Mouse (Mus musculus) cerebellum, adult 11 months (tissue): Measurements from ENCODE around the gene Ecsit.

Experiments used
- DNase-seq: peaks from one replicate; pipeline ENCODE4 v3.0.0; 2022

Ecsit gene

GRCm38 (mm10) chr9:22050351-22050889, 34.8 kb downstream of the Ecsit start:
- peak; percentile 89 for DNase-seq

DNA sequence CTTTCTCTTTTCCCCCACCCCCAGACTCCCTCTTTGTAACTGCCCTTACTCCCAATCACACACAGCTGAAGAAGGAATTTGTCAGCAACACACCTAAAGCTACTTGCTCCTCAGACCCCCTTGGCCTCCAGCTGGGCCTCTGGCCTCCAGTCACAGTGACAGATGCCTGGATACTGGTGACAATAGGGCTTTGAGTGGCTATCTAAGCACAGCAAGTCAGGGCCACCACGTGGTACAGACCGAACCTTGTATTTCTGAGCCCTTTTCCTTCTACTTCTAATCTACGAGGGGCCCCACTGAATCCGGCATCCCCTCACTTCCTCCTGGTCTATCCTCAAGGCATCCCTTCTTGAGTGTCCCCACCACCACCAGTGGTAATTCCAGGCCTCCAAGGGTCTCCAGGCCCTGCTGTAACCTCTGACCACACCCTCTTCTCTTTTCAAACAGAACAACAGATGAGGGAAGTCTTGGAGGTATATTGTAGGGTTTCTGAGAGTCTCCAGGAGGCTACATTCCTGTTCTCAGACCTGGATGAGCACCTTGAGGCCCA, 35.4 kb downstream of the Ecsit start:
- peak; percentile 54 for DNase-seq

DNA sequence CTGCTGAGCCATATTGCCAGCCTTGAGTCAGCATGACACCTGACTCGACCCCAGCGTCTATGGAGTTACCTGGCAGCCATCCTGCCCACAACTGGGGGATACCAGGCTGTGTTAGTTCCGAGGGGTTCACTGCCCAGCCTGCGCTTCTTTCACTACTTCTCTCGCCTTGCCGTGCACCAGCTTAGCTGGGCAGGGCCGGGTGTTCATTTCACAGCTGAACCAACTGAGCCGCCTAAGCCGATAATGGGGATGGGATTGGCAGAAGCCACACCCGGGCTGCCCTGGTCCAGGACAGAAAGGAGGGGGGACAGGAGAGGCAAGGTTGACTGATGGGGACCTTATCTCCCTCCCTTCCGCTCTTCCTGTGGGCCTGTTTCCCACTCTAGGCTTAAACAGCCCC, 35.9 kb downstream of the Ecsit start:
- DNase-seq, result peak; percentile 50

DNA sequence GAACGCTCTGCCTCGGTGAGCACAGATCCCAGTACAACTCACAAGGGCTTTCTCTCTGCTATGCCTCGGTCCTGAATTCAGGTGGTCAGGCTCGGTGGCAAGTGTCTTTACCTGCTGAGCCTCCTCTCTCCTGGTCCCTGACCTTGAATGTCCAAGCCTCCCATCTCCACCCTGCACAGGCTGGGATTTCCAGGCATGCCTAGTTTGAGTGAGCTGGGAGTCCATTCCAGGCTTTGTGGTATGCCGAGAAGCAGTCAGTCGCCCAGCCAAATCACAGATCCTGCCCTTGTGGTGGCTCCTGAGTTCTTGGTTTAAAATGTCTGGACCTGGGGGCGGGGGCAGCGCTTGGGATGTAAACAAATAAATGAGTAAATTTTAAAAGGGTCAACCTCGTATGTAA, 37.9 kb downstream of the Ecsit start:
- no peak for DNase-seq

DNA sequence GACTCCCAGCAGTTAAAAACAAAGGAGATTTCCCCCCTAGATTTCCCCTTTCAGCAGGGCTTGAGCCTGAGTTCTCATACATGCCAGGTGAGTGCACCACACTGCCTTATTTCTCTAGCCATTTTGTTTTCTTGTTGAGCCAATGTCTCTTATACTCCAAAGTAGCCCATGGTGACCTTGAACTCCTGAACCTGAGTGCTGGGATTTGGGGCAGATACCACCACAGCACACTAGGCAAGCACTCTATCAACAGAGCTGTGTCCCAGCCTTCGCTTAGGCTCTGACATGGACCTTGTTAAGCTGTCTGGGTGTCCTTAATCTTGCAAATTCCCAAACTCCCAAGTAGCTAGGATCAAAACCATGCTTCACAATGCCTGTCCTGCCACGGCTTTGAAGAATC, 43.4 kb downstream of the Ecsit start:
- DNase-seq, result no peak

- no peak for DNase-seq
These were observed 47.4 kb downstream of the Ecsit start for GRCm38 (mm10) chr9:22037826-22038225.

- no peak for DNase-seq
These were observed 49.8 kb downstream of the Ecsit start for GRCm38 (mm10) chr9:22035300-22036044.

- no peak for DNase-seq
These were observed 54.9 kb downstream of the Ecsit start for GRCm38 (mm10) chr9:22030386-22030785.

DNA sequence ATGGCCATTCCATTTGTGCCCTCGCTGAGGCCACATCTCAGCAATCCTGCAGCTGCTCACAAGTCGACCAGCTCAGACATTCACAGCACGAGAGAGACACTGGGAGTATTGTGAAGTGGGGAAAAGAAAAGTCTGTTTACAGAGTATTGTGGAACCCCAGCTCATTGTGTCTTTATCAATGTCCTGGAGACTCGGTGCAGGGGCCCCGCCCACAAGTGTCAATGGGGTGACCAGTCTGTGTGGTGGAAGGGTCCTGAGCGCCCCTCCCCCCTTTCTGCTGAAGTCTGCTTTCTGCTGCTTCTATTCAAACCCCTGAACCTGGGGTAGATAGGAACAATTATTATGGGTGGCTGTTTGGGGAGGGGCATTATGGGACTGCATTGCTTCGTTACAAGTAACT, 56.8 kb downstream of the Ecsit start:
- no peak for DNase-seq

DNA sequence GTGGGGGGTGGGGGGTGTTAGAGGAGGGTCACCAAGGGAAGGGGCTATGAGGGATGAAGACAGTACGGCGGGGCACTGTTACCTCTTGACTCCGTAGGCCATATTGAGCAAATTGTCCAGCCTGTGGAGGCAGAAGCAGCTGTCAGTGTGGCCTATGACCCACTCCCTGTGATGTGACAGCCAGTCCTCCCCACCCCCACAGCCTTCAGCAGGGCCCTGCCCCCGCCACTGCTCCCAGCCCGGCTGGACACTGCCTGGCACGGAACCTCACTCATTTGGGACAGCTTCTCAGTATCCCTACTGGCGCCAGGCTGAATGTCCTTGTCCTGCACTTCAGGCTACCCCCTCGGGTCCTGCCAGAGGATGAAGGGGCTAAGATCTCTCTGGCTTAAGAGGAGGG, 60.6 kb downstream of the Ecsit start:
- DNase-seq, result no peak
